Mouse (Mus musculus) layer of hippocampus, adult 8-10 months (tissue): ENCODE results near the gene Olfr196. TPM values are rescaled to one million over a fixed set of nuclear protein-coding genes. Genes with fewer than 3 reads are reported as not detected.
"Not testable (repeated sequence)": the region's sequence is repeated elsewhere in the genome, so short reads cannot be mapped to it uniquely, and the experiment has no call there.

Experiments
- DNase-seq, 2 experiments: peaks; one replicate each; pipeline ENCODE4 v3.0.0; 2022; ENCODE audit warnings: low spot score in 2 of 2
- total RNA-seq, 4 experiments: library from RNA; stranded (reverse); gene quantifications; 2 replicates each; pipeline ENCODE4 v1.2.4; 2022

The Olfr196 gene
- not detected for total RNA-seq

DNA sequence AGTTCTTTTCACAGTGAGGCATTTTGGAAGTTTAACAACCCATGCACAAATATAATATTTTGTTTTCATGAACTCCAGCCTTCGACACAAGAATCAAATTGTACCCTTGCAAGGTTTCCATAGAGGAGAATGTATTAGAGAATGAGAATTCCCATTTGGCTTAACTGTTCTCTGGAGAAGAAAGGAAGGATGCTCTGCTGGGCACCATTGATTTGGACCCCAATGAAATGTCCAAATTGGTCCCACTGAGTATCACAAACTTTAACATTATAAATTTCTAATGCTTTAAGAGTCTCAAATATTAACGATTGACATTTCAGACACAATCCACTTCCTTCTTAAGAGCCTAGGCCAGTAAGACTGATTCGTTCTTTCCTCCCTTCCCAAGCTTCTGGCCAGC lies at the start of gene Olfr196:
Gene Olfr196, minus strand, starts transcription at position 101 of the 400 bp plus-strand sequence.
- DNase-seq, result no peak

DNA sequence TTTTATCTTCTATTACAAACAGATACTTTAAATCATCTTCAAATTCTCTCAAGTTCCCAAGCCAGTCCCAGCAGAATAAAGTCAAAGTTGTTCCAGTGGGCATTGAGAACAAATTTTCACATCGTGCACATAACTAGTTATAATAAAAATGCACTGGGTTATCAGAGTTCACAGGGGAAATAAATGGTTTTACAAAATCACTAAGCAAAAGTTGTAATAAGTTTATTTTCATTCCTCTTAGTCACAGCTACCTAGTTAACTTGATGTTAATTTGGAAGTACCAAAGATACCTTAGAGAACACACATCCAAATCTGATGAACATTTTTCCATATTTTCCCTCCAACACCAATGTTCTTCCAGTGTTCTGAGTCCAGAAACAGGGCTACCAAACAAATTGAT lies 49.4 kb upstream of the Olfr196 start, which contains the start of gene Olfr199:
Gene Olfr199, minus strand, starts transcription at position 101 of the 400 bp plus-strand sequence.
- DNase-seq, result not testable (repeated sequence)

DNA sequence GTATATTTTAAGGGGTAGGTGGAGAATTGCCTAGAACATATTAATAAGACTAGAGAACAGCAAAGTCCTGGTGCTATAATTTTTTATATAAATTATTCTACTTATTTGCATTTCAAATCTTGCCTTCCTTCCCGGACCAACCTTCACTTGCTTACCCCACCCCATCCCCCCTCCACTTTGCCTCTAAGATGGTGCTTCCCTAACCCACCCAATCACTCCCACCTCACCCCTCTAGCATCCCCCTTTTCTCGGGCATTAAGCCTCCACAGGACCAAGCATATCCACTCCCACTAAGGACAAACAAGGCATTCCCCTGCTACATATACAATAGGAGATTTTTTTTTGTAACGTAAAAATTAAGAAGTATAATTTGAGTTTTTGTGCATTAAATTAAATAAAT lies 47.6 kb upstream of the Olfr196 start:
- DNase-seq, result not testable (repeated sequence)

DNA sequence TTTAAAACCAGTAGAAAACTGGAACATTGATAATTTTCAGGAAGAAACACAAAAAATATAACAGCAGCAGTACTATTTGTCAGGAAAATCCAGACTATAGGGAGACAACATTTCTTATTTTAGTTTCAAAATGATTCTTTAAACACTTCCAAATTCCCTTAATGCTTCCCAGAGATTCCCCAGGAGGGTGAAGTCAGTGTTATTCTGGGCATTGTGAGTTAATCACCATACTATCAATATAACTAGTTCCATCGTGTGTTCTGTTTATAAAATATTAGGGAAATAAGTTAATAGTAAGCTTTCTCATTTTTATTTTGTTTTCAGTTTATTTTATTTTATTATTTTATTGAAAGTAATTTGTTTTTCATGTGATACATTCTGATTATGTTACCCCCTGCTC lies 33.2 kb upstream of the Olfr196 start, which contains the start of gene Olfr198:
Gene Olfr198, minus strand, starts transcription at position 101 of the 400 bp plus-strand sequence.
- not testable (repeated sequence) for DNase-seq

DNA sequence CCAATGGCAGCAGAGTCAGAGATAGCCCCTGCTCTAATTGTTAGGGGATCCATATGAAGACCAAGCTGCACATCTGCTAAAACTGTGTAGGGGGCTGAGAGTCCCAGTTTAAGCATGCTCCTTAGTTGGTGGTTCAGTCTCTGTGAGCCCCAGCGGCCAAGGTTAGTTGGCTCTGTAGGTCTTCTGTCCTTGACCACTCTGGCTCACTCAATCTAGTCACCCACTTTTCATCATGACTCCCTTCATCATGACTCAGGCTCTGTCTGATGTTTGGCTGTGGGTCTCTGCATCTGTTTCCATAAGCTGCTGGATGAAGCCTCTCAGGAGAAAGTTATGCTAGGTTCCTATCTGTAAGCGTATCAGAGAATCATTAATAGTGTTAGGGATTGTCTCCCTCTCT lies 18.3 kb downstream of the Olfr196 start:
- DNase-seq, result no peak

DNA sequence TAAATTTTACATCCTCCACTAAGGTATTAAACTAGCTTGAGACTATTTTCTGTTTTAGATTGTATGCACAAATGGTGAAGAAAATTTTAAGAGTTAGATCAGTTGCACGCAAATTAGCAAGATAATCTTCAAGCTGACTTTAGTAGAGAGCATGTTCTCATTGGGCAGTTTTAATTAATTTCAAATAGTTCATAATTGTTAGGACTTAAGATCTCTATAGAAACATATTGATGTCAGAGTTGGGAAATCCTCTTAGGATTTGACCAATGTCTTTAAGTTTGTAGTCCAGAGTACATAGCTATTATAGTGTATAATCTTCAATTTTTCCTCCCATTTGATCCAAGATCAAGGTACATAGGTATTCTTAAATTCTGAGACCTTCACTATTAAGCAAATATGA lies 23.5 kb downstream of the Olfr196 start, which contains the start of gene Olfr195:
Gene Olfr195, plus strand, starts transcription at position 301 of the 400 bp plus-strand sequence.
- no peak for DNase-seq

DNA sequence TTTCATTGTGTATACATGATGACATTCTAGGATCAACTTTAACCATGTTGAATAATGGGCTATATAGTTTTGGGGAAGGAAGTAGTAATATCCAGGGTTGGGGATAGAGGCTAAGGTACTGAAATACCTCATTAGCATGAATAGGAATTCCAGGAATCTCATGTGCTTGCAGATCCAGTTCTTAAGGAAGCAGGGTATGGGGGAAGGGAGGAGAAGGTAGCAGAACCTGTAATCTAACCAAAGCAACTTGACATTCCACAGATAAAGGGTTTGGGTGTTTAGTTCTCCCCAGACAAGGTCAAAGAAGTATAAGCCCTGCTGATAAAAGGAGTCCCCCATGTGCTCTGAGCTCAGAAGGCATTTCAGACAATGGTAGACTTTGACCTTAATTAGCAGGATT lies 29.1 kb downstream of the Olfr196 start:
- no peak for DNase-seq

DNA sequence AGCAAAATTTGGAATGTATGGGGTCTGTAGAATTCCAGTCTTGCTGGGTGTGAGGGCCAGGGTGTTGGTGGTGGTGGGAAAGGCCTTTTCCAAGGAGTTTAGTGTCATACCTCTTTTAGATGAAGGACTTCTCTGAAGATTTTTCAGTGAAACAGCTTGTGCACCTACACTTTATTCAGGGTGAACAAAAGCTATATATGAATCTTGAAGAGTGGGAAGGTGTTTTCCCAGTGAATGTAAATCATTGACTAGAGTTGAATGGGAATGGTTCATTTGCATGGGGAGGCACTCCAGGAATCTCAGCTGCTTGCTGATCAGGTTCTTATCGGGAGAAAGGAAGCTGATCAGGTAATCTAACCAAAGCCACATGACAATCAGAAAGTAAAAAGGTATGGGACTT lies 39.5 kb downstream of the Olfr196 start:
- DNase-seq, result no peak

DNA sequence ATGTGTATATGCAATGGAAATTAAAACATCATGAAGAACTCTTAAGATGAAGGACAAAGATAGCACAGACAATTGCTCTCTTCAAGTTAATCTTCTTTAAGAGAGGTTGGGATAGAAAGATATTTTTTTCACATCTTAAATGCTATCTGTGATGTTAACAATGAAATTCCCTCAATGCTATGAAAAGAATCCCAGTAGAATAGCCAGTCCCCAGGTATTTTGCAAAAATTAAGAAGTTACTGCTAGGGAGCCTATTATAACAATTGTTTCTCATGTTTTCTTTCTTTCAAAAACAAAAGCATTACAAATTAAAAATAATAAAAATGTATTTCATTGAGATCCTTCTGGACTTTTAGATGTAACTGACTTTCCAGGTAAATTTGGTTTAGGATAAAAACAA lies 49.3 kb downstream of the Olfr196 start, which contains the start of gene Olfr194:
Gene Olfr194, minus strand, starts transcription at position 101 of the 400 bp plus-strand sequence.
- no peak for DNase-seq

Other genes starting within 250 kb of the Olfr196 start
- gene Olfr181, start 241.7 kb downstream of the Olfr196 start, total RNA-seq, result not detected
- gene Olfr180, start 241.1 kb downstream of the Olfr196 start, total RNA-seq, result not detected
- gene Olfr183, start 175.1 kb downstream of the Olfr196 start, total RNA-seq, result not detected
- gene Olfr186, start 140.2 kb downstream of the Olfr196 start, total RNA-seq, result not detected
- not detected for gene Olfr187, start 130.7 kb downstream of the Olfr196 start, total RNA-seq
- not detected for gene Olfr190, start 92.4 kb downstream of the Olfr196 start, total RNA-seq
- not detected for gene Olfr191, start 80.6 kb downstream of the Olfr196 start, total RNA-seq
- not detected for gene Olfr193, start 58.6 kb downstream of the Olfr196 start, total RNA-seq
- gene Olfr194, start 49.4 kb downstream of the Olfr196 start, total RNA-seq, result not detected
- gene Olfr195, start 23.4 kb downstream of the Olfr196 start, total RNA-seq, result not detected
- not detected for gene Olfr198, start 33.1 kb upstream of the Olfr196 start, total RNA-seq
- gene Olfr199, start 49.3 kb upstream of the Olfr196 start, total RNA-seq, result not detected
- not detected for gene Olfr201, start 102.2 kb upstream of the Olfr196 start, total RNA-seq
- gene Olfr202, start 116.3 kb upstream of the Olfr196 start, total RNA-seq, result not detected
- gene Olfr203, start 128.4 kb upstream of the Olfr196 start, total RNA-seq, result not detected
- not detected for gene Olfr204, start 147.8 kb upstream of the Olfr196 start, total RNA-seq
- not detected for gene Olfr205, start 160.7 kb upstream of the Olfr196 start, total RNA-seq
- not detected for gene Olfr206, start 178.8 kb upstream of the Olfr196 start, total RNA-seq
- gene Olfr209, start 193.5 kb upstream of the Olfr196 start, total RNA-seq, result not detected
- under 1 TPM; 0.14 to 0.21 (median 0.17) TPM for gene Gabrr3, start 236.9 kb upstream of the Olfr196 start, total RNA-seq